11 mouse cellular contexts compared by ENCODE assay signal in the genomic region with DNA sequence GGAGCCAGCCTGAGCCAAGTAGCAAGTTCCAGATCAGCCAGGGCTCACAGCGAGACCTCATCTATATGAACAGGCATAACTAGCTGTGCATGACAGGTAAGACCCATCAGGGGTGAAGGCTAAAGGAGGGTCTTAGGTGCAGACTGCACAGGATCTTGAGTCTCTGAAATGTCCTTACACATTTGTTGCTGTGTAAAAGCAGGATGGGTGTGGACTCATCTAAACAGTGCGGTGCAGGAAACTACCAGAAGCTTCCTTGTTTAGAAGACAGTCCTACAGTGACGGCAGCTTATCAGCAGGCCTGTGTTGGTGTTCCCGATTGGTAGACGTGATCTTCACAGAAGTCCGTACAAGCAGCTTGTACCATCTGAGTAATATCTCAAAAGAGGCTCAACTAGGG. TPM values are rescaled to one million over a fixed set of nuclear protein-coding genes. Genes with fewer than 3 reads are reported as not detected.
DNase-seq lines count a peak whose midpoint lies in the region; ATAC-seq lines count a peak whose summit lies in the region.
"Had no signal": no experiment of that assay in that cellular context is flagged by ENCODE, and none has a peak within 500 bp of the region (broad histone marks: within the 10 kb centered on the region; RNA-seq: fewer than 3 reads in every experiment).

No protein-coding gene starts in this region.

- no peak overlapping the region for H3K27ac ChIP-seq in liver, embryonic 11.5 days (ENCODE audit: low read depth, low read length)

- no peaks in the 10 kb centered on the region for H3K27me3 ChIP-seq in liver, embryonic 11.5 days (replicated peaks; ENCODE audit: control insufficient read depth, insufficient read depth, low read length)

- H3K36me3 ChIP-seq in liver, embryonic 11.5 days (ENCODE audit: control insufficient read depth, insufficient read depth, low read length): peaks cover 5% of the 10 kb centered on the region; the same call in 1 of the 2 replicates

- DNase-seq in heart, adult 9 months (ENCODE audit: low spot score in 2 of 2): peak; percentile 39 to 64
- DNase-seq in heart, postnatal 25 days (ENCODE audit: low spot score): no peak
- peak; percentile 41 for DNase-seq in MEL-GATA-1-ER (ENCODE audit: extremely low read depth, low read depth)
- DNase-seq in liver, embryonic 11.5 days (ENCODE audit: low spot score): no peak
- DNase-seq in lung, postnatal 14 days: peak; percentile 30
- DNase-seq in ovary, postnatal 10 days (ENCODE audit: low spot score): no peak
- no peak for DNase-seq in thymus, postnatal 36 days
- no peak for DNase-seq in left cerebral cortex, adult 9 months (ENCODE audit: low spot score in 2 of 2)
- DNase-seq: embryo, embryonic 11 days; gastrocnemius, postnatal 25 days; retina, postnatal 1 day had no signal

- no peaks in the 10 kb centered on the region for H3K9me3 ChIP-seq in liver, embryonic 11.5 days (ENCODE audit: control insufficient read depth, low read length)

- WGBS in liver, embryonic 11.5 days: 36% methylated on average over 6 of the region's 6 CpGs

- no peak overlapping the region for H3K4me3 ChIP-seq in liver, embryonic 11.5 days (ENCODE audit: low read depth, low read length)

- H3K4me1 ChIP-seq in liver, embryonic 11.5 days (replicated peaks; ENCODE audit: control insufficient read depth, insufficient read depth, low read length): peaks cover 13% of the 10 kb centered on the region

- intact Hi-C loops in heart, postnatal 25 days (cut with DNase I): no loop called here

- ATAC-seq in liver, embryonic 11.5 days (replicated peaks; ENCODE audit: low FRiP score): peak; percentile 62; the same call in 1 of the 2 replicates

- no peak overlapping the region for H3K9ac ChIP-seq in liver, embryonic 11.5 days (ENCODE audit: low read depth, low read length)

- no peak overlapping the region; the same call in 1 of the 2 replicates for H3K4me2 ChIP-seq in liver, embryonic 11.5 days

RNA-seq across cellular contexts. Expression of gene Klhl5, which starts 6.0 kb away (rescaled TPM):
- total RNA-seq in heart, postnatal 25 days (2021): 10 to 100 TPM; 13.9 to 14.3 TPM
- 10.0 and 10.7 TPM in 2 replicates for polyA plus RNA-seq in liver, embryonic 11.5 days (2014; fragmentation: Nextera tagmentation; extraction: Ambion mirVana)

RNA-seq across cellular contexts. Expression of gene Tmem156, which starts 21.4 kb away (rescaled TPM):
- total RNA-seq in heart, postnatal 25 days (2021): not detected
- 0.42 and 0.55 TPM in 2 replicates for polyA plus RNA-seq in liver, embryonic 11.5 days (2014; fragmentation: Nextera tagmentation; extraction: Ambion mirVana)
- total RNA-seq: gastrocnemius, postnatal 25 days had no signal

Comparison
In these comparisons a context has a peak if more than half of its experiments do, and no peak if none do; other contexts are left out.
1. DNase-seq: peak in heart, adult 9 months (2 of 2), MEL-GATA-1-ER (single experiment) and lung, postnatal 14 days (single experiment); none in heart, postnatal 25 days (single experiment), liver, embryonic 11.5 days (single experiment), ovary, postnatal 10 days (single experiment), thymus, postnatal 36 days (0 of 2) and left cerebral cortex, adult 9 months (0 of 2).